Mouse (Mus musculus) kidney, adult 2 months (tissue): ENCODE measurements around the gene Ppp4r3b.

ENCODE experiments used
- CTCF ChIP-seq: fragments of 200-500 bp; conservative IDR thresholded peaks from 2 replicates; pipeline ENCODE4 v1.5.1; 2011; ENCODE audit warnings: low read depth, mild to moderate bottlenecking, control low read depth, low read length, moderate library complexity, mixed read lengths; ENCODE audit not compliant: insufficient read depth, insufficient read length
- POLR2A ChIP-seq: fragments of 200-500 bp; IDR thresholded peaks from one replicate; pipeline ENCODE4 v1.6.1; 2011; ENCODE audit warnings: low read depth, low read length, control low read depth

GRCm38 (mm10) chr11:29238047-29238446, 65.4 kb downstream of the Ppp4r3b start:
- TF ChIP-seq POLR2A (no peak), CTCF (no peak)
